ENCODE assay signal across 21 mouse cellular contexts in genomic region chr4:98660534-98660933, GRCm38 (mm10).
DNase-seq lines count a peak whose midpoint lies in the region; ATAC-seq and TF ChIP-seq lines count a peak whose summit lies in the region.
"Had no signal": no experiment of that assay in that cellular context is flagged by ENCODE, and none has a peak within 500 bp of the region (broad histone marks: within the 10 kb centered on the region; RNA-seq: fewer than 3 reads in every experiment).

No protein-coding gene starts in this region.

- H3K27ac ChIP-seq in kidney, embryonic 15.5 days, result no peak overlapping the region
- no peak overlapping the region for H3K27ac ChIP-seq in kidney, adult 2 months (ENCODE audit: insufficient read depth, low read depth, low read length)
- no peak overlapping the region for H3K27ac ChIP-seq in hindbrain, embryonic 12.5 days
- H3K27ac ChIP-seq: heart, embryonic 15.5 days; hindbrain, embryonic 10.5 days; stomach, embryonic 15.5 days had no signal

- no peak for TF ChIP-seq POLR2A in kidney, adult 2 months (IDR thresholded peaks at IDR 0.05; ENCODE audit: low read depth, low read length)

- H3K4me1 ChIP-seq in kidney, embryonic 15.5 days, result no peaks in the 10 kb centered on the region
- no peaks in the 10 kb centered on the region for H3K4me1 ChIP-seq in kidney, adult 2 months (ENCODE audit: control insufficient read depth, insufficient read depth, low read length)
- no peaks in the 10 kb centered on the region for H3K4me1 ChIP-seq in hindbrain, embryonic 12.5 days
- H3K4me1 ChIP-seq: heart, embryonic 15.5 days; hindbrain, embryonic 10.5 days; stomach, embryonic 15.5 days had no signal

- H3K27me3 ChIP-seq in kidney, embryonic 15.5 days, result no peaks in the 10 kb centered on the region
- H3K27me3 ChIP-seq in kidney, adult 2 months (replicated peaks; ENCODE audit: control insufficient read depth, insufficient read depth, low read length), result no peaks in the 10 kb centered on the region
- no peaks in the 10 kb centered on the region for H3K27me3 ChIP-seq in hindbrain, embryonic 12.5 days
- H3K27me3 ChIP-seq: heart, embryonic 15.5 days; stomach, embryonic 15.5 days had no signal

- peaks cover 17% of the 10 kb centered on the region for H3K36me3 ChIP-seq in kidney, embryonic 15.5 days
- peaks cover 1% of the 10 kb centered on the region; the same call in 1 of the 2 replicates for H3K36me3 ChIP-seq in kidney, adult 2 months (ENCODE audit: control insufficient read depth, insufficient read depth, low read length)
- no peaks in the 10 kb centered on the region for H3K36me3 ChIP-seq in hindbrain, embryonic 12.5 days
- H3K36me3 ChIP-seq: stomach, embryonic 15.5 days had no signal

- 65% methylated on average over 2 of the region's 2 CpGs for WGBS in kidney, embryonic 15.5 days
- WGBS in kidney, adult 2 months, result 53% methylated on average over 2 of the region's 2 CpGs
- WGBS in hindbrain, embryonic 12.5 days, result 78% methylated on average over 2 of the region's 2 CpGs

- peak; percentile 48 for DNase-seq in kidney, adult 18-20 months
- DNase-seq in NIH3T3 (ENCODE audit: low read depth), result peak; percentile 58
- peak; percentile 77 for DNase-seq in kidney, adult 2 months
- peak; percentile 56 to 82 for DNase-seq in kidney, postnatal 36 days
- no peak for DNase-seq in cerebellum, adult 18-20 months
- no peak for DNase-seq in gastrocnemius, adult 18-20 months (ENCODE audit: low spot score)
- DNase-seq: cerebellum, adult 11-12 months; cerebellum, postnatal 36 days; gastrocnemius, postnatal 10 days; heart, adult 18-20 months; layer of hippocampus, adult 9-11 months; liver; spleen, adult 18-20 months; thymus, postnatal 14 days had no signal

- no peak overlapping the region for H3K4me3 ChIP-seq in kidney, embryonic 15.5 days (replicated peaks)
- no peak overlapping the region for H3K4me3 ChIP-seq in kidney, adult 2 months (ENCODE audit: insufficient read depth, low read depth, low read length)
- H3K4me3 ChIP-seq in hindbrain, embryonic 12.5 days, result no peak overlapping the region
- H3K4me3 ChIP-seq: heart, embryonic 15.5 days; hindbrain, embryonic 10.5 days; stomach, embryonic 15.5 days had no signal

- ATAC-seq in kidney, embryonic 15.5 days (replicated peaks; ENCODE audit: low FRiP score), result no peak
- ATAC-seq in hindbrain, embryonic 12.5 days (ENCODE audit: low FRiP score), result no peak
- ATAC-seq: inflammation-experienced regulatory T-cells, adult 6 months; lung, postnatal 0 days had no signal

- no peak for TF ChIP-seq CTCF in kidney, adult 2 months (conservative IDR thresholded peaks at IDR 0.05; ENCODE audit: insufficient read depth, insufficient read length, low read depth, low read length)

- H3K9ac ChIP-seq in kidney, embryonic 15.5 days, result no peak overlapping the region
- no peak overlapping the region for H3K9ac ChIP-seq in hindbrain, embryonic 12.5 days
- H3K9ac ChIP-seq: heart, embryonic 15.5 days; stomach, embryonic 15.5 days had no signal

- H3K9me3 ChIP-seq in kidney, embryonic 15.5 days (replicated peaks), result no peaks in the 10 kb centered on the region
- peaks cover 11% of the 10 kb centered on the region for H3K9me3 ChIP-seq in hindbrain, embryonic 12.5 days (replicated peaks)
- H3K9me3 ChIP-seq: stomach, embryonic 15.5 days had no signal

- H3K4me2 ChIP-seq in kidney, embryonic 15.5 days, result no peak overlapping the region
- no peak overlapping the region for H3K4me2 ChIP-seq in hindbrain, embryonic 12.5 days (replicated peaks)
- H3K4me2 ChIP-seq: heart, embryonic 15.5 days; stomach, embryonic 15.5 days had no signal

Comparison
In these comparisons a context has a peak if more than half of its experiments do, and no peak if none do; other contexts are left out.
1. DNase-seq: peak in kidney, adult 18-20 months (single experiment), NIH3T3 (single experiment), kidney, adult 2 months (single experiment) and kidney, postnatal 36 days (2 of 2); none in cerebellum, adult 18-20 months (0 of 2) and gastrocnemius, adult 18-20 months (single experiment).